Mouse (Mus musculus) Muller cell, postnatal 12 days (primary cell): ENCODE data around the gene Ispd.

Experiments
- DNase-seq: peaks from one replicate; pipeline ENCODE4 v3.0.0-alpha.2; 2015; ENCODE audit errors: inconsistent ontology term

Gene Ispd

GRCm38 (mm10) chr12:36468325-36469044, 87.2 kb downstream of the Ispd start:
- DNase-seq: no peak

- no peak for DNase-seq
Observed at GRCm38 (mm10) chr12:36471411-36471810, 90.2 kb downstream of the Ispd start.

- DNase-seq: no peak
Observed at GRCm38 (mm10) chr12:36474171-36474570, 92.9 kb downstream of the Ispd start.

- DNase-seq: no peak
Observed at GRCm38 (mm10) chr12:36475269-36475668, 94.0 kb downstream of the Ispd start.

GRCm38 (mm10) chr12:36476476-36476875, 95.2 kb downstream of the Ispd start:
- peak; percentile 30 for DNase-seq

GRCm38 (mm10) chr12:36477501-36477900, 96.3 kb downstream of the Ispd start:
- DNase-seq: no peak

- no peak for DNase-seq
Observed at GRCm38 (mm10) chr12:36477926-36478325, 96.7 kb downstream of the Ispd start.

- DNase-seq: no peak
Observed at GRCm38 (mm10) chr12:36481742-36482141, 100.5 kb downstream of the Ispd start.

GRCm38 (mm10) chr12:36483346-36483745, 102.1 kb downstream of the Ispd start:
- DNase-seq: no peak

GRCm38 (mm10) chr12:36497565-36497964, 116.3 kb downstream of the Ispd start:
- DNase-seq: no peak

GRCm38 (mm10) chr12:36507111-36507903, 126.1 kb downstream of the Ispd start:
- peak; percentile 79 for DNase-seq

- DNase-seq: peak; percentile 33
Observed at GRCm38 (mm10) chr12:36509954-36510642, 128.8 kb downstream of the Ispd start.

GRCm38 (mm10) chr12:36521774-36522173, 140.5 kb downstream of the Ispd start:
- DNase-seq: no peak

GRCm38 (mm10) chr12:36523515-36523914, 142.3 kb downstream of the Ispd start:
- DNase-seq: no peak

- DNase-seq: no peak
Observed at GRCm38 (mm10) chr12:36530920-36531319, 149.7 kb downstream of the Ispd start.

- DNase-seq: no peak
Observed at GRCm38 (mm10) chr12:36531421-36532072, 150.3 kb downstream of the Ispd start.

- DNase-seq: no peak
Observed at GRCm38 (mm10) chr12:36532525-36532924, 151.3 kb downstream of the Ispd start.

- DNase-seq: no peak
Observed at GRCm38 (mm10) chr12:36533160-36533900, 152.1 kb downstream of the Ispd start.

- DNase-seq: no peak
Observed at GRCm38 (mm10) chr12:36534589-36534988, 153.3 kb downstream of the Ispd start.

GRCm38 (mm10) chr12:36545318-36545717, 164.1 kb downstream of the Ispd start:
- no peak for DNase-seq

GRCm38 (mm10) chr12:36549474-36549873, 168.2 kb downstream of the Ispd start:
- no peak for DNase-seq
